Comparison of ENCODE assay signal across 8 mouse cellular contexts in the genomic region with DNA sequence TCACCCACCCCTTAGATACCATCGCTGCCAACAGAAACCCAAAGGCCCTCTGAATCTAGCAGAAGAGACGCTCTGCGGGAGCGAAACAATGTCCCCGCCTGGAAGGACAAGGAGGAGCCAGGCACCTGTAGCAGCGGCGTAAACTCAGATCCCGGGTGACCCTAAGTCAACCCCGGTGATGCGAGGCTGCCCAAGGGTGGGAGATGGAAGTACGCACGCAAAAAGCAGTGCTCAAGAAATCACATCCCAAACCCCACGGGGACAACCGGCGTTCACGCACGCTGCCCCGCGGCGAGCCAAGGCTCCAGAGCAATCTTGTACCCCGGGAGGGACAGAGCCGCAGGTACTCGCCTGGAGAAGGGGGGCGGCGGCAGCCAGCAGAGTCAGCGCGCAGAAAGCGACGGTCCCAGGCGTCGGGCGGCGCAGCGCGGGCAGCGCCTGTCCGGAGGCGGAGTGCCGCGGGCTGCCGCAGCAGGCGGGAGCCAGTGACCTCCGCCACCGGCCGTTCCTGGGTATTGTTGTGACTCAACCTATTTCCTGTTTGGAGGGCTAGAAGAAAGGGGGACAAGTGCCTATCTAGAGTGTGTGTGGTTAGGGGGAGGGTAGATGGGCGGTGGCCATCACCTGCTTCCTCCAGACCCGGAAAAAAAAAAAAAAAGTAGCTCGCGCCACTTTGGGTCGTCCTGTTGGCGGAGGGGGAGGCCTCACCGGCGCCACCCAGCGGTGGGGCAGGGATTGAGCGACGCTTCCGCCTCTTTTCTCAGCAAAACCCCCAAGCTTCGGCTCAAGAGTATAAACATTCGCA. TPM values are rescaled to one million over a fixed set of nuclear protein-coding genes. Genes with fewer than 3 reads are reported as not detected.
A peak's percentile ranks its signal among the peaks of the same experiment; 100 is the strongest.
DNase-seq lines count a peak whose midpoint lies in the region; ATAC-seq and TF ChIP-seq lines count a peak whose summit lies in the region.

A gene (minus strand): TSS at position 531 of the 805 bp plus-strand sequence.

- peak within 1 kb of the TSS; percentile 90 for H3K4me3 ChIP-seq in ES-E14 (ENCODE audit: insufficient read depth in 1 of 2, low read depth in 1 of 2, low read length in 2 of 2, poor library complexity in 1 of 2, severe bottlenecking in 1 of 2)
- H3K4me3 ChIP-seq in forebrain, postnatal 0 days (ENCODE audit: low read depth, low read length) = peak within 1 kb of the TSS; percentile 49
- H3K4me3 ChIP-seq in lung, postnatal 0 days (ENCODE audit: low read depth, low read length) = peak within 1 kb of the TSS; percentile 67

- WGBS in forebrain, postnatal 0 days = 4% methylated on average over 58 of the region's 59 CpGs
- whole genome bisulfite sequencing in lung, postnatal 0 days = under 1% methylated on average over 58 of the region's 59 CpGs

- TF ChIP-seq EP300 in lung, postnatal 0 days (IDR thresholded peaks at IDR 0.05) = peak; percentile 51

- DNase-seq in ES-E14 (ENCODE audit: low read depth, low spot score) = peak; percentile 87
- peak; percentile 13 for DNase-seq in c-Kit-positive CD71-positive TER-119-negative erythroid progenitor cells, embryonic 14.5 days (ENCODE audit: low read depth)
- DNase-seq in forebrain, postnatal 0 days = peak; percentile 23
- peak; percentile 78 for DNase-seq in heart, postnatal 4 days
- DNase-seq in layer of hippocampus, adult 8-10 months (ENCODE audit: low spot score in 2 of 2) = no peak
- peak; percentile 93 for DNase-seq in lung, postnatal 0 days (ENCODE audit: low spot score)
- DNase-seq in ovary, adult 18-20 months (ENCODE audit: low spot score) = peak; percentile 34
- DNase-seq in thymus, postnatal 36 days = peak; percentile 18 to 24

- in situ Hi-C loops in ES-E14 (cut with MboI; ENCODE audit: low sequenced_read_pairs in 2 of 2, unreplicated experiment in 2 of 2) = no loop called here

- H3K9me3 ChIP-seq in ES-E14 (ENCODE audit: control insufficient read depth, insufficient read depth, low read depth, low read length) = no peaks in the 10 kb centered on the region
- H3K9me3 ChIP-seq in forebrain, postnatal 0 days (ENCODE audit: low read length) = no peaks in the 10 kb centered on the region
- H3K9me3 ChIP-seq in lung, postnatal 0 days (ENCODE audit: low read length) = no peaks in the 10 kb centered on the region

- TF ChIP-seq CTCF in forebrain, postnatal 0 days (IDR thresholded peaks at IDR 0.05; ENCODE audit: low read depth) = peak; percentile 69
- peak; percentile 85 for TF ChIP-seq CTCF in lung, postnatal 0 days (IDR thresholded peaks at IDR 0.05)

- H3K36me3 ChIP-seq in ES-E14 (ENCODE audit: control insufficient read depth, insufficient read depth, low read length, poor library complexity, severe bottlenecking) = no peaks in the 10 kb centered on the region
- no peaks in the 10 kb centered on the region for H3K36me3 ChIP-seq in forebrain, postnatal 0 days (ENCODE audit: insufficient read depth)
- no peaks in the 10 kb centered on the region for H3K36me3 ChIP-seq in lung, postnatal 0 days (ENCODE audit: insufficient read depth, low read length)

- peaks cover 4 to 10% of the 10 kb centered on the region in 2 experiments for H3K4me1 ChIP-seq in ES-E14 (ENCODE audit: control insufficient read depth in 2 of 2, insufficient read depth in 2 of 2, low read length in 2 of 2, poor library complexity in 1 of 2)
- no peaks in the 10 kb centered on the region for H3K4me1 ChIP-seq in forebrain, postnatal 0 days (ENCODE audit: insufficient read depth)
- no peaks in the 10 kb centered on the region for H3K4me1 ChIP-seq in lung, postnatal 0 days (ENCODE audit: insufficient read depth, low read depth, low read length)

- ATAC-seq in forebrain, postnatal 0 days = peak; percentile 34
- ATAC-seq in lung, postnatal 0 days = peak; percentile 94

- H3K9ac ChIP-seq in ES-E14 (ENCODE audit: insufficient read depth, low read depth, low read length, poor library complexity, severe bottlenecking) = peak within 1 kb of the TSS; percentile 95
- H3K9ac ChIP-seq in forebrain, postnatal 0 days = peak within 1 kb of the TSS; percentile 42
- H3K9ac ChIP-seq in lung, postnatal 0 days (replicated peaks; ENCODE audit: low read depth) = peak within 1 kb of the TSS; percentile 45

- peak within 1 kb of the TSS; percentile 100 for H3K27ac ChIP-seq in ES-E14 (ENCODE audit: insufficient read depth, low read depth, low read length, poor library complexity, severe bottlenecking)
- H3K27ac ChIP-seq in forebrain, postnatal 0 days (ENCODE audit: low read depth, low read length) = no peak within 1 kb of the TSS
- peak within 1 kb of the TSS; percentile 95 for H3K27ac ChIP-seq in lung, postnatal 0 days (ENCODE audit: low read length)

- peak within 1 kb of the TSS; percentile 88 for H3K4me2 ChIP-seq in forebrain, postnatal 0 days (ENCODE audit: low read depth)
- H3K4me2 ChIP-seq in lung, postnatal 0 days (replicated peaks; ENCODE audit: low read depth, low read length) = peak within 1 kb of the TSS; percentile 79

- peaks cover 21% of the 10 kb centered on the region for H3K27me3 ChIP-seq in forebrain, postnatal 0 days (ENCODE audit: insufficient read depth, low read length)
- no peaks in the 10 kb centered on the region for H3K27me3 ChIP-seq in lung, postnatal 0 days (replicated peaks; ENCODE audit: insufficient read depth, low read length)

TF ChIP-seq in ES-E14, 5 proteins besides CTCF, POLR2A, EP300 and RAD21:
- no peak for TF ChIP-seq CHD2 (IDR thresholded peaks at IDR 0.05; ENCODE audit: low read depth, low read length)
- peak; percentile 99 for TF ChIP-seq ZNF384 (IDR thresholded peaks at IDR 0.05; ENCODE audit: low read depth, low read length)
- TF ChIP-seq MAFK (IDR thresholded peaks at IDR 0.05; ENCODE audit: insufficient read depth, low read depth, low read length) = peak; percentile 51; the same call in 1 of the 2 replicates

RNA-seq across cellular contexts. Expression of the gene that starts here (rescaled TPM):
- 97.3 and 104 TPM in 2 replicates for total RNA-seq in ES-E14 (2012; rRNA removed)
- 13.7 and 15.5 TPM in 2 replicates for total RNA-seq in forebrain, postnatal 0 days (2014; rRNA removed)
- polyA plus RNA-seq in forebrain, postnatal 0 days (2015; fragmentation: Nextera tagmentation; extraction: Ambion mirVana) = 6.8 and 8.8 TPM in 2 replicates
- 10 to 100 TPM; 36.9 to 37.7 TPM for total RNA-seq in heart, postnatal 4 days (2021)
- 10 to 100 TPM; 17.7 to 25.5 (median 23.1) TPM for total RNA-seq in layer of hippocampus, adult 8-10 months (2022)
- 37.8 and 48.3 TPM in 2 replicates for polyA plus RNA-seq in lung, postnatal 0 days (2015; fragmentation: Nextera tagmentation; extraction: Ambion mirVana)

Comparison
In these comparisons a context has a peak if more than half of its experiments do, and no peak if none do; other contexts are left out.
1. DNase-seq: peak in ES-E14 (single experiment), c-Kit-positive CD71-positive TER-119-negative erythroid progenitor cells, embryonic 14.5 days (single experiment), forebrain, postnatal 0 days (single experiment), heart, postnatal 4 days (single experiment), lung, postnatal 0 days (single experiment), ovary, adult 18-20 months (single experiment) and thymus, postnatal 36 days (2 of 2); none in layer of hippocampus, adult 8-10 months (0 of 2).
2. H3K9ac ChIP-seq: peak in every context shown above with its lines; median percentile 95 in ES-E14; 45 in lung, postnatal 0 days; 42 in forebrain, postnatal 0 days.
3. Peak in every context shown above with its lines, with median percentiles within 50 percentile points of each other: H3K4me3 ChIP-seq.